In the genomic region with DNA sequence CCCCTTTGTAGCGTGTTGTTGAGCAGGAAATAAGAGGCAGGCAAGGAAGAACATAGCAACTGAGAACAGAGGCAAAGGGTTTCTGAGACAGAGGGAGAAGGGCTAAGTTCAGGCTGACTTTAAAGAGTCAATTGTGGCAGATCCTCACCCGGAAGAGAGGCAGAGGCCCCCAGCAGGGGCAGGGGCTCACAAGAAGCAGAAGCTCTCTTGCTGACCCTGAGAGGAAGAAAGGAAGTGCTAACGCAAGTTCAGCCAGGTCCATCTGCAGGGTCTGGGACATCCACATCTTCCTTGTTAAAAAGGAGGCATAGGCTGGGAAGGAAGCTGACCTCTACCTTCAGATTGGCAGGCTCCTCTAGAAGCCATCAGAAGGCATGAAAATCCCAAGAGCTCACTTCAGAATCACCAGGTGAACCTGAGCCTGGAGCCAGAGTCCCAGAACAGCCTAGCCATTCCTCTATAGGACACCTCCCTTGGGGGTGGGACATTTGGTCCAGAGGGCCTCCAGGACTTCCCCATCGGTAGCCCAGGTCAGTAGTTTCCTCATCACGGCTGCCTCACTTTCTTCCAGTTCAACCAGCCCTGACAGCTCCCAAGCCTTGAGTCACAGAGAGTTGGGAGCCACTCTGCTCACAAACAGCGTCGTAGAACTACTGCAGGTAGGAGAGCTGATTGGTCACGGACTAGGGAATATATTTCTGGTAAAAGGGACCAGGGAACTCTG, we compare ENCODE assay signal across 25 mouse cellular contexts. TPM values are rescaled to one million over a fixed set of nuclear protein-coding genes. Genes with fewer than 3 reads are reported as not detected.
DNase-seq lines count a peak whose midpoint lies in the region; ATAC-seq and TF ChIP-seq lines count a peak whose summit lies in the region.
"Had no signal": no experiment of that assay in that cellular context is flagged by ENCODE, and none has a peak within 500 bp of the region (broad histone marks: within the 10 kb centered on the region; RNA-seq: fewer than 3 reads in every experiment).

A gene (plus strand): TSS at position 529 of the 724 bp plus-strand sequence.

- H3K9ac ChIP-seq in heart, embryonic 12.5 days: no peak within 1 kb of the TSS
- no peak within 1 kb of the TSS for H3K9ac ChIP-seq in liver, embryonic 16.5 days (ENCODE audit: low read depth, low read length)
- H3K9ac ChIP-seq in forebrain, embryonic 14.5 days (ENCODE audit: low read length): no peak within 1 kb of the TSS
- H3K9ac ChIP-seq: embryonic facial prominence, embryonic 15.5 days; forebrain, embryonic 12.5 days; limb, embryonic 12.5 days; midbrain, embryonic 12.5 days; neural tube, embryonic 13.5 days had no signal

- DNase-seq in heart, adult 11 months: peak; percentile 87
- DNase-seq in thymus, postnatal 0 days (ENCODE audit: low spot score): peak; percentile 17
- DNase-seq in retina, embryonic 14.5 days (ENCODE audit: low spot score): no peak
- no peak for DNase-seq in forebrain, embryonic 14.5 days (ENCODE audit: low spot score)
- DNase-seq in cerebellum, adult 11-12 months: no peak
- DNase-seq: adrenal gland, postnatal 14 days; cerebellum, adult 11 months; cerebellum, postnatal 14 days; gastrocnemius, postnatal 10 days; heart, adult 2 months; kidney, adult 8-10 months; kidney, postnatal 25 days; lung, adult 2 months; lung, postnatal 36 days; right cerebral cortex, postnatal 14 days had no signal

- no peaks in the 10 kb centered on the region for H3K27me3 ChIP-seq in heart, embryonic 12.5 days (replicated peaks)
- H3K27me3 ChIP-seq in liver, embryonic 16.5 days (ENCODE audit: control insufficient read depth, insufficient read depth, low read depth, low read length): no peaks in the 10 kb centered on the region
- no peaks in the 10 kb centered on the region for H3K27me3 ChIP-seq in forebrain, embryonic 14.5 days (replicated peaks; ENCODE audit: control insufficient read depth, insufficient read depth, low read length)
- H3K27me3 ChIP-seq: embryonic facial prominence, embryonic 15.5 days; forebrain, embryonic 12.5 days; limb, embryonic 12.5 days; midbrain, embryonic 12.5 days; neural tube, embryonic 13.5 days had no signal

- no peaks in the 10 kb centered on the region for H3K36me3 ChIP-seq in heart, embryonic 12.5 days
- no peaks in the 10 kb centered on the region for H3K36me3 ChIP-seq in liver, embryonic 16.5 days (ENCODE audit: control insufficient read depth, insufficient read depth)
- H3K36me3 ChIP-seq in forebrain, embryonic 14.5 days (ENCODE audit: control insufficient read depth, insufficient read depth, low read length): no peaks in the 10 kb centered on the region
- H3K36me3 ChIP-seq: embryonic facial prominence, embryonic 15.5 days; forebrain, embryonic 12.5 days; limb, embryonic 12.5 days; midbrain, embryonic 12.5 days; neural tube, embryonic 13.5 days had no signal

- H3K4me1 ChIP-seq in heart, embryonic 12.5 days (replicated peaks): peaks cover 40% of the 10 kb centered on the region
- peaks cover 6% of the 10 kb centered on the region; the same call in 1 of the 2 replicates for H3K4me1 ChIP-seq in bone marrow, adult 2 months (ENCODE audit: control insufficient read depth, insufficient read depth, low read length)
- H3K4me1 ChIP-seq in liver, embryonic 16.5 days (ENCODE audit: control insufficient read depth, low read depth, low read length): peaks cover 3% of the 10 kb centered on the region; the same call in 1 of the 2 replicates
- H3K4me1 ChIP-seq in forebrain, embryonic 14.5 days (ENCODE audit: control insufficient read depth, insufficient read depth, low read length): no peaks in the 10 kb centered on the region
- H3K4me1 ChIP-seq: forebrain, embryonic 12.5 days; limb, embryonic 12.5 days; midbrain, embryonic 12.5 days; neural tube, embryonic 13.5 days had no signal

- no peak for ATAC-seq in heart, embryonic 12.5 days (ENCODE audit: insufficient number of reproducible peaks, low FRiP score)
- no peak for ATAC-seq in liver, embryonic 16.5 days (ENCODE audit: low read depth)
- no peak for ATAC-seq in forebrain, embryonic 14.5 days
- ATAC-seq: CD4-positive, CD25-positive, alpha-beta regulatory T cell, adult 4 months; Patski had no signal

- H3K27ac ChIP-seq in heart, embryonic 12.5 days (ENCODE audit: poor library complexity, severe bottlenecking): no peak within 1 kb of the TSS
- H3K27ac ChIP-seq in bone marrow, adult 2 months (ENCODE audit: control insufficient read depth, insufficient read depth, low read depth, low read length, poor library complexity): peak within 1 kb of the TSS; percentile 78
- H3K27ac ChIP-seq in liver, embryonic 16.5 days (ENCODE audit: low read length): peak within 1 kb of the TSS; percentile 31
- H3K27ac ChIP-seq in forebrain, embryonic 14.5 days (ENCODE audit: low read depth, low read length): no peak within 1 kb of the TSS
- H3K27ac ChIP-seq: embryonic facial prominence, embryonic 15.5 days; forebrain, embryonic 12.5 days; heart, adult 2 months; limb, embryonic 12.5 days; midbrain, embryonic 12.5 days; neural tube, embryonic 13.5 days had no signal

- no peak within 1 kb of the TSS for H3K4me2 ChIP-seq in heart, embryonic 12.5 days
- no peak within 1 kb of the TSS for H3K4me2 ChIP-seq in liver, embryonic 16.5 days (ENCODE audit: low read depth, low read length)
- H3K4me2 ChIP-seq in forebrain, embryonic 14.5 days (ENCODE audit: low read length): no peak within 1 kb of the TSS
- H3K4me2 ChIP-seq: embryonic facial prominence, embryonic 15.5 days; forebrain, embryonic 12.5 days; limb, embryonic 12.5 days; midbrain, embryonic 12.5 days; neural tube, embryonic 13.5 days had no signal

- H3K4me3 ChIP-seq in heart, embryonic 12.5 days: no peak within 1 kb of the TSS
- peak within 1 kb of the TSS; percentile 65 for H3K4me3 ChIP-seq in bone marrow, adult 2 months (replicated peaks; ENCODE audit: control insufficient read depth, low read depth, low read length)
- H3K4me3 ChIP-seq in liver, embryonic 16.5 days (ENCODE audit: low read depth, low read length): peak within 1 kb of the TSS; percentile 31
- H3K4me3 ChIP-seq in forebrain, embryonic 14.5 days (ENCODE audit: low read depth, low read length): no peak within 1 kb of the TSS
- H3K4me3 ChIP-seq: embryonic facial prominence, embryonic 15.5 days; forebrain, embryonic 12.5 days; heart, adult 2 months; limb, embryonic 12.5 days; midbrain, embryonic 12.5 days; neural tube, embryonic 13.5 days had no signal

- WGBS in heart, embryonic 12.5 days: 64% methylated on average over 8 of the region's 8 CpGs
- WGBS in bone marrow, adult 2 months: 23% methylated on average over 8 of the region's 8 CpGs
- WGBS in liver, embryonic 16.5 days (ENCODE audit: insufficient replicate concordance): 31% methylated on average over 8 of the region's 8 CpGs
- WGBS in forebrain, embryonic 14.5 days: 79% methylated on average over 8 of the region's 8 CpGs

- no peaks in the 10 kb centered on the region for H3K9me3 ChIP-seq in heart, embryonic 12.5 days (replicated peaks)
- no peaks in the 10 kb centered on the region for H3K9me3 ChIP-seq in liver, embryonic 16.5 days (replicated peaks; ENCODE audit: control insufficient read depth, low read length)
- no peaks in the 10 kb centered on the region for H3K9me3 ChIP-seq in forebrain, embryonic 14.5 days (replicated peaks; ENCODE audit: control insufficient read depth, low read length)
- H3K9me3 ChIP-seq: embryonic facial prominence, embryonic 15.5 days; forebrain, embryonic 12.5 days; limb, embryonic 12.5 days; midbrain, embryonic 12.5 days; neural tube, embryonic 13.5 days had no signal

- no peak for TF ChIP-seq POLR2A in bone marrow, adult 2 months (IDR thresholded peaks at IDR 0.05; ENCODE audit: borderline replicate concordance, control insufficient read depth, low read depth, low read length)

- TF ChIP-seq CTCF in bone marrow, adult 2 months (IDR thresholded peaks at IDR 0.05; ENCODE audit: control insufficient read depth, insufficient read depth, low read length): no peak

RNA-seq across cellular contexts. Expression of the gene that starts here (rescaled TPM):
- 0.08 and 0.11 TPM in 2 replicates for polyA plus RNA-seq in heart, embryonic 12.5 days (2016; fragmentation: Nextera tagmentation; extraction: Ambion mirVana)
- polyA plus RNA-seq in bone marrow, adult 2 months (2011; ENCODE audit: insufficient read depth, insufficient read length, low replicate concordance, missing spikeins): 5.0 and 26.1 TPM in 2 replicates
- 1.8 and 2.7 TPM in 2 replicates for polyA plus RNA-seq in liver, embryonic 16.5 days (2015; fragmentation: Nextera tagmentation; extraction: Ambion mirVana)
- polyA plus RNA-seq in thymus, postnatal 0 days (2015; fragmentation: Nextera tagmentation; extraction: Ambion mirVana): 0.15 and 0.20 TPM in 2 replicates
- polyA plus RNA-seq in forebrain, embryonic 14.5 days (2014; fragmentation: Nextera tagmentation; extraction: Ambion mirVana): 0.06 and 0.08 TPM in 2 replicates
- polyA plus RNA-seq: CD4-positive, CD25-positive, alpha-beta regulatory T cell, adult 4 months; forebrain, embryonic 12.5 days had no signal

Comparison
In these comparisons a context has a peak if more than half of its experiments do, and no peak if none do; other contexts are left out.
1. Peak in DNase-seq in thymus, postnatal 0 days; RNA of the gene not detected or under 1 TPM.
2. H3K27ac ChIP-seq: peak in bone marrow, adult 2 months (single experiment) and liver, embryonic 16.5 days (single experiment); none in heart, embryonic 12.5 days (single experiment) and forebrain, embryonic 14.5 days (single experiment).
3. H3K4me3 ChIP-seq: peak in bone marrow, adult 2 months (single experiment) and liver, embryonic 16.5 days (single experiment); none in heart, embryonic 12.5 days (single experiment) and forebrain, embryonic 14.5 days (single experiment).